Mouse (Mus musculus) layer of hippocampus, adult 9-10 months (tissue): ENCODE results near the gene Enpp4.

ENCODE experiments used
- DNase-seq: peaks from one replicate; pipeline ENCODE4 v3.0.0; 2022; ENCODE audit warnings: low spot score

Gene Enpp4

DNA sequence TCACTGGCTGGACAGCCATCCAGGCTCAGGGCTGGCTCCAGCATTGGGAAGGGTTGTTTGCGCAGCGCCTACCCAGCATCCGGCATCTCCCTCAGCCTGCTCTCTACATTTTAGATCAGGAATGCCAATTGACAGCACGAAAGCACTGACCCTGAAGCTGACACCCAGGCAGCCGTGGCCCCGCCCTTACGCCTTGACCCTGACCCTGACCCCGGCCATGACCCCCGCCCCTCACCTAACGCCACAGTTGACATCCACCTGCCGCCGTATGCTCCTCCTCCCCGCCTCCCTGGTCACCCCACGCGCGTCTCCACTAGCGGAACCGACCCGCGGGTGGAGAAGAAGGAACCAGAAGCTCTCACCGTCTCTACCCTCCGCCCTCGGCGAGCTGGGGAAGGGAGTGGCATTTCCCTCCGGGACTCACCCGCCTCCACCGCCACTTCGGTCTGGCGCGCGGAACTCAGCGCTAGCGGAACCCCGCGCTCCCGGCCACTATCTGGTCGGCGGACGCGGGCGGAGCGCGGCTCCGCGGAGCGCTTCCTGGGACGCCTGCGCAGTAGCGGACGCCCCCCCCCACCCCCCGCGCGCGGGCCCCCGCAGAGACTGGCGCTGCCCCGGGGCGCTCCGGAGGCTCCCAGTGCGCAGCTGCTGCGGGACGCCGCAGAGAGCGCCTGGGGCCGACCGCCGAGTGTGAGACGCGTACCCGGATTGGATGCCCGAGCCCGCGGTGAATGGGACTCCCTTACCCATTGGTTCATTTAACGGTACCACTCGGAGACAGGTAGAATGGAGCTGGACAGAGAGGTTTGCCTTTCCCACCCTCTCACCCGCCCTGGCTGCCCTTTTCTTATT, at the start of gene Enpp4:
Gene Enpp4 (minus strand): TSS at position 523 of the 852 bp plus-strand sequence.
- peak; percentile 76 for DNase-seq

DNA sequence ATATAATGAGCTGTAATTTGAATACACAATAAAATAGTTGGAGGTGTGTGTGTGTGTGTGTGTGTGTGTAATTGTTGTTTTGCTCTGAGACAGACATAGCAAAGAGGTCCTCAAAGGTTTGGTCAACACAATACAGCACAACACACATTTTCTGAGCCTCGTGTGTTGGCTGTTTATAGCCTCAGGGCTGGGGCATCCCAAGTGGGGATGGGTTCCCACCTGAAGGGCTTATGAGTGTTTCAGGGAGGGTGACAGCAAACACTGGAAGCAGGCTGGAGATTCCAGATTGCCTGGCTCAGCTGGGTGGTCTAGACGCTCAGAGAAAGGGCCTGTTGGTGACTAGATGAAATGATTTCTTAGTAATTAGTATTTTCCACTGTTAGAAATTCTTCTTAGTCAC, 49.6 kb upstream of the Enpp4 start:
- DNase-seq, result no peak

DNA sequence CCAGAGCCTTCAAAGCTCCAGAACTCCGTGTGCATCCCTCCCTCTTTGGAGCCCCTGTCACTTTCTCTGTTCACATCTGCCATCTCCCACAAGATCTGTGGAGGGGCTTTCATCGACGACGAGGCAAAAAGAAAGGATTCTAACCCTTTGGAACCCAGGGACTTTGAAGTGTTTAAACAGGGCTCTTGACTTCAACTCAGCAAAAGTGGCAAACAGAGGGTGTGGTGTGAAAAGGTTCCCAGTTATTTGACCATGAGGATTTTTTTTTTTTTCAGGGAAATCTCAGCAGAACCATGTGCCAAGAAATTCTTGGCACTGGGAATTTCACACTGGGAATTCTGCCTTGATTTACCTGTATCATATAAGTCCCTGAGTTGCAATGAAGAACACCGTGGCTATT, 48.3 kb upstream of the Enpp4 start:
- DNase-seq, result no peak

DNA sequence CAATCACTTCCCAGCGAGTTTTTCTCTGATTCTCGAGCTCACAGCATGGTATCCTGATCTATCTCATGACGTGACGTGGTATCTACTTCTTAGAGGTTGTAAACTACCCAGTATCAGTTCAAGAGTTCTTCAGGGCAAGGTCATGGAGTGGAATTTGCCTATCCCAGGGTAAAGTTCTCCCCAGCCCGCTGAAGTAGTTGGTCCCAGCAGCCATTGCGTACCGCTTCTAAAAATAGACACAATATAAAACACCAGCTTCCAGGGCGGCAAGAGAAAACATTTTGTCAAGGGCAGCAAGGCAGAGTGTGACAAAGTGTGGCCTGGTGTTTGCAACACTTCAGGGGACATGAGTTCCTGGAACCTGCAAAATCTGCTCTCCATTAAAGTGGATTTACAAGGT, 46.3 kb upstream of the Enpp4 start:
- no peak for DNase-seq

DNA sequence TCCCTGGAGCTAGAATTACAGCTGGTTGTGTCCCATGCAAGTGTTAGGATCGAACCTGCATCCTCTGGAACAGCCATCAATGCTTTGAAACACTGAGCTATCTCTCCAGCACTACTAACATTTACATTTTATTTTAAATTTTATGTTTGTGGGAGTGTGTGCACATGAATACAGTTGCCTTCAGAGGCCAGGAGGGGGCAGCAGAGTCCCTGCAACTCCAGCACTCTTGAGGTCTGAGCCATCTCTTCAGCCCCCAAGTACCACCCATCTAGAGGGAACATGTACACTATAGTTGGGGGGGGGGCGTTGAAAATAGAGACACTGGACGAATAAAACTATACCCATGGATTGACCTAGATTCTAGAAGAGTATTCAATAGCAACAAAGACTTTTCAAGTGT, 45.5 kb upstream of the Enpp4 start:
- DNase-seq, result no peak

DNA sequence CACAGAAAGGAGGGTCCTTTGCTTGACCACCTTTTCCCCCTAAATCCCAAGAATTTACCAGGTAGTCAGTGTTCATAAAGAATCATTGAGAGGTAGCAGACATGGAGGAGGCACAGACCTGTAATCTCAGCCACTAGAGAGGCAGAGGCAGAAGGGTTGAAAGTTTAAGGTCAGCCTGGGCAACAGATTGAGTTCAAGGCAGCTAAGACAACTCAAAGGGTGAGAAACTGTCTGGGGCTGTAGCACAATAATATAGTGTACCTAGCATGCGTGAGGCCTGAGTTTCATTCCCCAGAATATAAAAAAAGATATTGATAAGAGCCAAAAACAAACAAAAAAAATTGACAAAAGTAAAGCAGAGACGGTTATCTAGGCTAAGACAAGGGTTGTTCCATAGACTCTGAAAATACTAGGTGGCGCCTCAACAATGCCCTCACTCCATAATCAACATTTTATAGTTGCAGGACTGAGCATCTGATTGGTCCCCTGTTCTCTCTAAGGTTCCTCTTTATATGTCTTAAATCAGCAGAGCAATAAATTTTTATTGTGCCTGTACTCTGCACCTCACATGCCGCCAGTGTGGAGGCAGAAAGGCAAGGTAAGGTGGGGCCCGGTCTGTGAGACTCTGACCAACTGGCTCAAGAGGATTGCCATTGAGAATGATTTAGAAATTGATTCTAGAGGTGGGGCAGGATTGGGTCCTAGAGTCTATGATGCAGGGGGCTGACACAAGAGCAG, 42.7 kb upstream of the Enpp4 start:
- no peak for DNase-seq

DNA sequence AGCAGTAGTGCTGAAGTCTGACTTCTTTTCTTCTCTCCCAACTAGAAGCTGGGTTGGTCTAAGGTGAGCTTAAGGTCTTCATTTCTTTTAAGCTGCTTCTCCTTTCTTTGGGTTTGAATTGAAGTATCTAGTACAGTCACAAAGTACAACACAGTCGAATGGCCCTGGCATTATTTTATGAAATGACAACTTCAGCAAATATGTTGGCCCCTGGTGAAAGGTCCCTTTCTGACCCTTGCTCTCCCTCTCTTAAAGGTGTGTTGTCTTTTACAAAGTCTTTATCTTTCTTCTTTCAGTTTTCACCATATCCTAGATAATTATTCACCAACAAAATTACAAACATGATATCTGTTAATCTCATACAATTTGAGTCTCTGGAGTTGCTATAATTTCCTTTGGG, 40.2 kb upstream of the Enpp4 start:
- no peak for DNase-seq

DNA sequence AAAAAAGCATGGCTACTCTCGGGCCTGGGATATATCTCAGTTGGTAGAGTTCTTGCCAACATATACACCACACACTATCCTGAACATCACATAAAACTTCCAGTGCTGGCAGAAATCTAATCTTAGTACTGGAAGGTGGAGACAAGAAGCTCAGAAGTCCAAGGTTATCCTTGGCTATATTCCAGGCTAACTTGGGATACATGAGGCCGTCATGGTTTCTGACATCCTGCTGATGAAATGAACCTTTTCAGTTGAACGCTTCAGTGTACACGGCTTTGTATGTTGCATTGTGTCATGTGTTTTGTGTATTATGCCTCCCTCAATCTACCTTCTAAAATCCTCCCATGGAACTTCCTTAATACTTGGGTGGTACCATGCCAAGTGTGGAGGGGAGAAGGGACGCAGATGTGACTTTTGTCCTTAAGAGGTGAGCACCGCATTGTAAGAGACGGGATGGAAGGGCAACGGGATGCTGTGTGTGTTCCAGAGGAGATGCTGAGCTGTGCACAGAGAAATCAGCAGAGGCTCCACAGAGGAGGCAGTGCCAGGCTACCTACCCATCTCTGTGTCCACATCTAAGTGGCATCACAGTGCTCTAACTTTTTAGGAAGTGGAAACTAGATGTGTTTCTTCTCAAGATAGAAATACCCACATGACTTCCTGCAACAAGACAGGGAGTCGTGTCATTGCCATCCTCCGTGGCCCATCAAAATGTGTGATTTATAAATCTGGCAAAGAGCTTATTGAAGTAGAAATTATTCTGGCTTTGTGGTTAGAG, 31.4 kb upstream of the Enpp4 start:
- DNase-seq, result no peak

DNA sequence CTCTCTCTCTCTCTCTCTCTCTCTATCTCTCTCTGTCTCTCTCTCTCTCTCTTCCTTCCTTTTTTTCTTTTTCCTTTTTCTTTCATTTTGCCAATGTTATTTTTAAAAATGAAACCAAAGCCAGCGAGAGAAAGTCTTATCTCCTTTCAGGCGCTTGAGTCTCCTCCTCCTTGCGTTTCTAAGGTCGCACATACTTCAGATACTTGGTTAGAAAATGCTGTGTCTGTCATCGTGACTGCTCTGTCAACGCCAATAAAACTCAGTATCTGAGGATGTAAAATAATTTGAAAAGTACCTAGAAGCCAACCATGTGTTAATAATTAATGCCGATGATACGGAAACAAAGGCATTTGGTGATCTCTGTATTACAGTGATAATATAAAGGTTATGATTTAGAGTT, 30.4 kb upstream of the Enpp4 start:
- DNase-seq, result no peak

DNA sequence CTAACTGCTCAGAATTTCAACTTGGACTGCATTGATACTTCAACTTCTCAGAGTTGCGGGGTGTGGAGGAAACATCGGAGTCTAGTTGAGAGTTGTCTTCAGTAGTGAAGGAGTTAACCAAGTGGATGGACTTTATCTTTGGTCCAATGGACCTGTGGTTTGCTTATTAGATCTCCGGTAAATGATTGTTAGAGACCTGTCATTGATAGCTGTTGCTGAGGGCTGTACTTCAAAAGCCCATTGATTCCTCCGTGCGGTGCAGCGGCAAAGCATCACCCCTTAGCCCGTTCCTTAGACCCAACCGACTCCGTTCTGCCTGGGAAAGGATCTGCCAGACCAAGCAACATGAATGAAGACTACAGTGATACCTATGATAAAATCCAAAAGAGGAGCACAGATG, 28.9 kb upstream of the Enpp4 start:
- no peak for DNase-seq

DNA sequence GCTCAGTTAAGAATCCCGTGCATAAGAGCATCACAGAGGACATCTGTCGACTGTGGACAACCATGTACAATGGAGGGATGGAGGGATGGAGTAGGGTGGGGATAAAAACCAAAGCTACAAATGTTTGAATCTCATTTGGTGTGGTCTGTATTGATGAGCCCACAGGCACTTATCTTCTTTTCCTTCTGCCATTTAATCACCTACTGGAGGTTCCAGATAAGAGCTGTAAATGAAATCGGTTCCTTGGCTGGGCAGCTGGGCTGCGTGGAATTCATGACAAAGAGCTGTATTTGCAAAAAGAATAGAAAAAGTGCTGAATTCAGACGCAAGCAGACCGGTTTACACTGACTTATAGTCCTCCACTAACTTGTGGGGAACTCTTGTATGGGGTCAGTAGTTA, 28.5 kb upstream of the Enpp4 start:
- DNase-seq, result no peak

DNA sequence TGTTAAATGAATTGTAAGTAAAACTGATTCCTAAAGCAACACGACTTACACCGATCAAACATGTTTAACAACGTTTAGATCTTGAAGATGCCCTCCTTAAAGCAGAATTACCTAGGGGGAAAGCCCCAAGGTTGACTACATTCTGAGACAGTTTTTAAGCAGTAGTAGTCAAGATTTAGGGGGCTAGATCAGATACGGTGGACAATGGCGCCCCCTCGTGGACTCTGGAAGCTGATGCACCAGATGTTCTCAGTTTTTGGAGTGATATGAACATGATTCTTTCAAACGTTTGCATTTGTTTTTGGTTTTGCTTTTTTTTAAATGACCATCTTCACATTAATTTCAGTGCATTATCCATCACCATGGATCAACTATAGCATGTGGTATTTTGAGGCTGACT, 24.8 kb upstream of the Enpp4 start:
- peak; percentile 20 for DNase-seq

DNA sequence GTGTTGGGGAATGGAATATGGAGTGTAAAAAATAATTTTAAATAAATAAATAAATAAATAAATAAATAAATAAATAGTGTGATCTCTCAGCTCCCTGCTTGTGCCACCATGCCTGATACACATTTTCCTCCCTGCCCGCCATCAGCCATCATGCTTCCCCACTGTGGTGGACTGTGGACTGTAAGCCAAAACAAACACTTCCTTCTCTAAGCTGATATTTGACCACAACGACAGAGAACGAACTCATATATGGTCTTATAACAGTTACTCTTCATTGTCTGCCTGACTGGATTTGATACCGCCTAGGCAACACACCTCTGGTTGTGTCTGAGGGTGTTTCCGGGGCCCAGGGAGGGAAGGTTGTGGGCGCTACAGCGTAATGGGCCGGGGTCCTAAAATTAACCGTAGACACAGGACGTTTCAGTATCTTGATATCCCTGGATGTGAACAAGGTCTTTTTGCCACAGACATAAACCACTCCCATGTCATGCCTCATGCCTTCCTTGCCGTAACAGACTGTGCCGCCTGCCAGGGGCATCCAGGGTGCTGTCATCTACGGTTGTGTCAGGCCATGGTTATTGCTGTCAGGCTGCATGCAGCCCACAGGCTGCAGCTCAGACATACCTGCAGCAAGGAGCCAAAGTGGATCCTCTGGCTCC, 23.6 kb upstream of the Enpp4 start:
- no peak for DNase-seq

DNA sequence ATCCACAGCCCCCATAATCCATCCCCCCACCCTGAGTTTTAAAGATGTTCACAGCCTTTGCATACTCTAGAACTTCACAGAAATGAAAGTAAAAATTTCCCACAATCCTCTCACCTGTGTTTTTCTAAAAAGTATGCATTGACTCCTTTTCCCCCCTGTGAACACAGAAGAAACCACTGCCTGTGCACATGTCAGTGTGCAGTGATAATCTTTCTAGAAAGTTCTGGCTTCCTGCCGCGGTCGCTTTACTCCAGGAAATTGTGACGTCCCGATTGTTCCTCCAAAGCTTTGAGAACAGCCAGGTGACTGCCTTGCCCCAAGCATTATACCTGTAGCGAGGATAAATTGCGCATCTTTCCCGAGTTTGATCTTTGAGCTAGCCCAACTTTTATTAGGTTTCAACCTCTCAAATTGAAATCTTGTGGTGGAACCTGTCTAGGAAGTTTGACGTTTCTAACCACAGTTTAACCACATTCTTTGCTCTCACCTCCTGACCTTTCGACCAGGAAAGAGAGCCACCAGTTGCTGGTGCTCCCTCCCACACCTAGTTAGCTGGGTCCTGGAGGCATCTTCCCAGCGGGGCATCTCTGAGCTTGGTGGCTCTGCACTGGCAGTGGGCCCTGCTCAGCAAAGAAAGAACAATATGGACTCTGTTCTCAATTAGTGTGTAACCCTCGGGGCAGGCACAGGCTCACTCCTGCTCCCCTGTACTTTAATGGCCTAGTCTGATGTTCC, 15.9 kb upstream of the Enpp4 start:
- no peak for DNase-seq

DNA sequence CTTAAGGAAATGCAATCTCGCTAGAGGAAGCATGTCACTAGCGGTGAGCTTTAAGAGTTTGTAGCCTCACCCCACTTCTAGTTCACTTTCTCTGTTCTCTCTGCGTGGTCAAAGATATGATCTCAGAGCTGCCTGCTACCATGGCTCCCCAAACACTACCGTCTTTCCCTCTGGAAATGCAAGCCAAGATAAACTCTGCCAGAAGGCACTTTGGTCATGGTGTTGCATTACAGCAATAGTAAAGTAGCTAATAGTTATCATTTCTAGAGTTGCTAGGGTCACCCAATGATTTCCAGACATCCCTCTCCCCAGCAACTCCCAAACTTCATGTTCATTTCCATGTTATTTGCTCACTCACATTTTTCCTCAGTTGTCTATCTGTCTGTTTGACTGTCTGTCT, 12.6 kb upstream of the Enpp4 start:
- no peak for DNase-seq

DNA sequence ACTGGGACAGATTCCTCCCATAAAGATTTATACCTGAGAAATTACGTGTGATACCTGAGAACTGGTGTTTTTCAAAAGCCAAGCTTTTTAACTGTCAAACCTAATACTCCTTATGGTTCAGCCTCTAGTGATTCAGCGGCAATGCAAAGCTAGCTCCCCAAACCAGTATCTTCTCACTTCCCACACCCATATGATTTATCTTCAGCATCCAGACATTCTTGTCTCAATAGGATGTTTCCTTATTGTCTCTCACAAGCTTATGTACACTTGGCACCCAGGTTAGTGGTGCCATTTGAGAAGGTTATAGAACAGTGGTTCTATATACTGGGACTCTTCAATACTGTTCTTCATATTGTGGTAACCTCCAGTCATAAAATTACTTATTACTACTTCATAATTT, 12.1 kb upstream of the Enpp4 start:
- DNase-seq, result no peak

DNA sequence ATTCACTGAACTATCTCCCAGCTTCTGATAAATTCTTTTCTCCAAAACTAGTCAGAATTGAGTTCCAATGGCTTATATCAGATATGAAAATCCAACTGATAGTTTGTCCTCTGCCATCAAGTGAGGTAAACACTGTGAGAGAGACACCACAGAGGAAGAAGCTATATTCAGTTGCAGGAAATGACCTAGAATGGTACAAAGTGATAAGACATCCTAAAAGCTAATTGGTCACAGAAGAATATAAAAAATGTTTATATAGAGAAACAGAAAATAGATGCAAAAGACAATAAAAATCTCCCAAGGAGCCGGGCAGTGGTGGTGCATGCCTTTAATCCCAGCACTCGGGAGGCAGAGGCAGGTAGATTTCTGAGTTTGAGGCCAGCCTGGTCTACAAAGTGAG, 11.0 kb upstream of the Enpp4 start:
- DNase-seq, result no peak

DNA sequence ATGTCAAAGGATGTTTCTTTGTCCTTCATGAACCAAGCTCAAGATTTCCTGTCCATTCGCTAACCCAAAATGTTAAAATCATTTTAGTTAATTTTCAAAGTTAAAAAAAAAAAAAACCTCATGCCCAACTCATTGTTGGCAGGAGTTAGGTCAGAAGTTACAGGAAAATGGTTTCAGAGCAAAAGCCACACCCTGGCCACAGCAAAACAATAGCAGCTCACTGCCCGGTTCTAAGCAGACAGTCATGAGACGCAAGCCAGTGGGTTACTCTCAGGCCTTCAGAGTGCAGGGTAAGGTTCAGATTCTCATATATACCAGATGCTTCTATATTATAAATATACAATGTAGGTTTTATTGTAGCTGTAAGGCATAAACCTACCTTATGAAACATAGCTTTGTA, 2.7 kb upstream of the Enpp4 start:
- DNase-seq, result no peak

DNA sequence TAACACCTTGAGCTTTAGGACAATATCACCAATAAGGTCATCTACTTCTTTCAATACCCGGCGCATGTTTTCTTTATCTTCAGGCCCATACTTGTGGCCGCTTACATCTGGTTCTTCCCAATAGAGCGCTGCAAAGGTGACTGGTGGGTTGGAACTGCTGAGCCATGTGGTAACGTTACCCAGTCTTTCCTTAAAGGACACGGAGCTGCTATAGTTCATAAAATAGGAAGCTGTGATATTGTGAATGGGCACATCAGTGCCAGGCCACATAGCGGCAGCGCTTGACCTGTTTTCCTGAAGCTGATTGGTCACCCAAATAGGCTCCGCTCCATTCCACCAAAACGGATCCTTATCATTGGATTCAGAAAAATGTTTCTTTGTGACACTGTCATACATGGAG, 3.6 kb downstream of the Enpp4 start:
- no peak for DNase-seq

DNA sequence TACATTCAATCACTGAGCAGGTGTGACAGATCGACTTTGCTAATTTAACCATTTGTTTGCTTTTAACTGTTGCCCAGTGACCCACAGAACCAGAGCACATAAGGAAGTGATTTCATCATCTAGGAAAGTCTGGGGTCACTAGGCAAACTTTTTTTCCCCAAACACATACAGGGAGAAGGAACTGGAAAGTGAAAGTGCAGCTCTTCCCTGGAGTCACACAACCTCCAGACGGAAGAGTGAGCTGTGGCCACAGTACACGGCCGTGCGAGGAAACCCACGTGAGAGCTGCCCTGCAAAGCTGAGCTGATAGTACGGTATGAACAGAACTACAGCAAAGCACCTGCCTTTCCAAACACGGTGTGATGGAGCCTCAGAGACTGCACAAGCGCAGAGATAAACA, 4.7 kb downstream of the Enpp4 start:
- DNase-seq, result no peak

DNA sequence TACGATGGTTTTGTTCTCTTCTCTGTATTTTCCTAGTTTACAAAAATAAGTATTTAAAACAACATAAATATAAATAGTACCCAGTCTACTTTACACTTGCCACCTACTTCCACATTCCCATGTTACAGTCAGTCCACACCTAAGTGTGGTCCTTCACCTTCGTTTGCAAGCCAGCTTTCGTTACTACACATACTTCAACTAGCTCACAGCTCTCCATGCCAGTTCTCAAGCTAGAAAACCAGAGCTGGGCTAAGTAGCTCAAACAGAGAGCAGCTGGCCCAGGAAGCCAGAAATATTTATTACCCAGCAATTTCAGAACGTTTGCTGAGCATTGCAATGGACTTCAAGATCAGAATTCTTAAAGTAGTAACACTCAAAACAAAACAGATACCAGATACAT, 5.1 kb downstream of the Enpp4 start:
- no peak for DNase-seq

DNA sequence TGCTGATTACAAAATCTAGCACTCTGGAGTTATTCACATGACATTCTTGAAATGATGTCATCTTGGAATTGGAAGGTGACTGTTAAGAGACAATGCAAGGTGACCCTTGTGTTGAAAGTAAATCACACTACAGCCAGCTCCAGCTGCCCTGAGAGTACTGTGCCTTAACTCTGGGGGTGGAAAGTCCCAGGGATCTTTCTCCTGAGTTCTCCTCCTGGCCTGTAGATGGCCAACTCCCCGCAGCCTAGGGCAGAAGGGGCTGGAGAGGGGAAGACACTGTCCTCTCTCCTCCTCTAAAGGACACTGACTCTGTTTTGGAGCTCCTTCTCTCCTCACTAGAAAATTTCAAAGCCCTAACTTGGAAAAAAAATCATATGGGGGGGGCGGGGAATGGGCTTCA, 14.1 kb downstream of the Enpp4 start:
- DNase-seq, result no peak
